Mouse (Mus musculus) heart, postnatal 0 days (tissue): ENCODE measurements around the gene 4930590J08Rik.

Source experiments
- CTCF ChIP-seq: IDR thresholded peaks from 2 replicates; pipeline ENCODE4 v1.5.1; 2016; ENCODE audit warnings: antibody characterized with exemption, control low read depth, low read depth
- EP300 ChIP-seq: IDR thresholded peaks from 2 replicates; pipeline ENCODE4 v1.6.1; 2016; ENCODE audit warnings: antibody characterized with exemption, low read depth

DNA sequence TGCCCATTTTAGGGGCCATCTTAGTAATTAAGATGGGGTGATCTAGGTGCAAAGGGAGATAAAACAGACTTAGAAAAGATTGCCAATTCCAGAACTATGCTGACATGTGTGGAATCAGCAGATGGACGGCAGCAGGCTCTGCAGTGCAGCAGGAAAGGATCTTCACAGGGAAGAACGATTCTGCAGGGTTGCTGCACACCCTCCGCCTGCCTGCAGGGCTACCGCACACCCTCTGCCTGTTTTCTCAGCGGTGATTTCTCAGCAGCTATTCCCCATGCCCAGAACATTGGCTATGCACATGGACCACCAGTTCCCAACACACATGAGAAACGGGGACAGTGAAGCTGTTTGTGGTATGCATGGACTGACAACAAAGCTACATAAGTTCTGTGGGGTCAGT is 63.4 kb downstream of the 4930590J08Rik start:
- TF ChIP-seq CTCF (no peak), EP300 (no peak)
